Mouse (Mus musculus) hematopoietic stem cell, adult 5-6 weeks (primary cell): ENCODE results near the gene Adprhl2. TPM values are rescaled to one million over a fixed set of nuclear protein-coding genes. Genes with fewer than 3 reads are reported as not detected.

Experiments used
- ATAC-seq, 2 experiments: fragments of 125-278 bp in 1 of 2; replicated peaks in 1 of 2; 2 replicates each; pipeline ENCODE4 v1.8.0; 2016 to 2017; ENCODE audit warnings: inconsistent platforms in 2 of 2, mild to moderate bottlenecking in 2 of 2, moderate number of reproducible peaks in 2 of 2, low read depth in 1 of 2, moderate TSS enrichment in 1 of 2; ENCODE audit not compliant: low FRiP score in 2 of 2, poor library complexity in 2 of 2, severe bottlenecking in 2 of 2, insufficient read depth in 1 of 2, low TSS enrichment in 1 of 2
- total RNA-seq: library from RNA; stranded (forward); fragments of 172-1452, 232-1000 nt; gene quantifications from 2 replicates; pipeline ENCODE4 v1.2.3, GENCODE M21; 2017

The Adprhl2 gene
- total RNA-seq, 1 experiment from 2014 or later: 30.4 TPM

GRCm38 (mm10) chr4:126283582-126283981, 37.9 kb downstream of the Adprhl2 start:
- no peak for ATAC-seq

DNA sequence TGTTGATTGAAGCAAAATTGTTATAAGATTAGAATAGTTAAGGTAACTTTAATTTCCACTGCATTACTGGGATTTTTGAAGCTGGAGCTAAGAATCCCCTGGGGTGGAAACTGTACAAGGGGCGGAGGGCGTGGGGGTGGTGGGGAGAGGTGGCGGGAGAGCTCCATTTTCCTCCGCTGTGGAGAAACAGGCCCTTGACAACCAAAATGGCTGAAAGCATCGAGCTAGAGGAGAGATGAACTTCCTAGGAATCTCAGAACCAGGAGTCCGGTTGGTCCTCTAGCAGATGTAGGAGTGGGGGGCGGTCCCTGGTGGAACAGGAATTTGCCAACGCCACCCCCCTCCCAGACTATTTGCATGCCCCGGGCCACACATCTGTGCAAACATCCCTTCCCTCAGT, 39.8 kb downstream of the Adprhl2 start:
- no peak for ATAC-seq

GRCm38 (mm10) chr4:126278961-126279360, 42.5 kb downstream of the Adprhl2 start:
- ATAC-seq: no peak

- ATAC-seq: no peak
Observed at GRCm38 (mm10) chr4:126278565-126278915, 43.0 kb downstream of the Adprhl2 start.

- peak; percentile 79 to 89 for ATAC-seq
Observed at GRCm38 (mm10) chr4:126277906-126278564, 43.5 kb downstream of the Adprhl2 start.

- ATAC-seq: no peak
Observed at GRCm38 (mm10) chr4:126275681-126276131, 45.8 kb downstream of the Adprhl2 start.

DNA sequence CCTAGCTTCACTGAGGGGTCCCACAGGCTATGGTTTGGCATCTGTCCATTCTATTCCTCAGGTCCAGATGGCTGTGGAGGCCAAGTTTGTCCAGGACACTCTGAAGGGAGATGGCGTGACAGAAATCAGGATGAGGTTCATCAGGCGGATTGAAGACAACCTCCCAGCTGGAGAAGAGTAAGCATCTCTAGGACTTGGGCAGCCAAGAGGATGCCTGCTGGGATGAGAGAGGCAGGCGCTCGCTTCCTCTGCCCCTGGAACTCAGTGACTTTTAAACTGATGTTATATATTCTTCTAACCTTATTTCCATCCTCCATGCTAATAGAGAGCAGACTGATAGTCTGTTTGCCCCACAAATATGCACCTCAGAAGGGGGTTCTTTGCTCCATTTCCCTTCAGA, 46.4 kb downstream of the Adprhl2 start:
- no peak for ATAC-seq

DNA sequence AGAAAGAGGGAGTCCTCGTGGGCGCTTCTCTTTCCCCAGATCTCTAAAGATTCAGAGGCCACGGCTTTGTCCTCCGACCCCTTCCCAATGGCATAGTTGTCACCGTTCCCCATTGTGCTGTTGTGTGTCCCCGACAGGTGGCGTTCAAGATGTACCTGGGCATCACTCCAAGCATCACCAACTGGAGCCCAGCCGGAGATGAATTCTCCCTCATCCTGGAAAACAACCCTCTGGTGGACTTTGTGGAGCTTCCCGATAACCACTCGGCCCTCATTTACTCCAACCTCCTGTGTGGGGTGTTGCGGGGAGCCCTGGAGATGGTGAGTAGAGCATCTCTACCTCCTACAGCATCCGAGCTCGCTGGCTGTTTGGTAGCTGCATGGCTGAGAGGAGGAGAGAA, 47.8 kb downstream of the Adprhl2 start:
- ATAC-seq: no peak

- ATAC-seq: no peak
Observed at GRCm38 (mm10) chr4:126269292-126269691, 52.2 kb downstream of the Adprhl2 start.

Other genes with a start within 250 kb of the Adprhl2 start
- 18.5 and 19.1 TPM in 2 replicates for gene Lsm10, start 225.1 kb downstream of the Adprhl2 start, total RNA-seq
- gene Stk40, start 217.7 kb downstream of the Adprhl2 start, total RNA-seq: 6.6 and 16.1 TPM in 2 replicates
- 1.7 and 3.3 TPM in 2 replicates for gene Eva1b, start 174.0 kb downstream of the Adprhl2 start, total RNA-seq
- gene Sh3d21, start 158.2 kb downstream of the Adprhl2 start, total RNA-seq: 0.89 and 2.4 TPM in 2 replicates
- gene Thrap3, start 118.9 kb downstream of the Adprhl2 start, total RNA-seq: 447 and 515 TPM in 2 replicates
- gene Map7d1, start 65.4 kb downstream of the Adprhl2 start, total RNA-seq: 28.5 and 40.6 TPM in 2 replicates
- gene Trappc3, start 59.4 kb downstream of the Adprhl2 start, total RNA-seq: 39.9 and 58.4 TPM in 2 replicates
- gene Col8a2, start 34.9 kb downstream of the Adprhl2 start, total RNA-seq: not detected in 2 replicates
- gene Tekt2, start 4.0 kb upstream of the Adprhl2 start, total RNA-seq: not detected in 2 replicates
- 7.5 and 13.1 TPM in 2 replicates for gene Ago3, start 107.9 kb upstream of the Adprhl2 start, total RNA-seq
- gene Ago1, start 146.9 kb upstream of the Adprhl2 start, total RNA-seq: 42.6 and 43.5 TPM in 2 replicates
- 6.3 and 9.4 TPM in 2 replicates for gene Ago4, start 211.8 kb upstream of the Adprhl2 start, total RNA-seq
- 80.7 and 94.8 TPM in 2 replicates for gene Clspn, start 235.2 kb upstream of the Adprhl2 start, total RNA-seq